Mouse (Mus musculus): ENCODE measurements at regions not wholly inside any gene's neighbourhood (a gene's known extent, or its start where the extent isn't known, plus 50 kb on each side); places are given as distances from the start of the nearest gene placed in this dataset.

DNA sequence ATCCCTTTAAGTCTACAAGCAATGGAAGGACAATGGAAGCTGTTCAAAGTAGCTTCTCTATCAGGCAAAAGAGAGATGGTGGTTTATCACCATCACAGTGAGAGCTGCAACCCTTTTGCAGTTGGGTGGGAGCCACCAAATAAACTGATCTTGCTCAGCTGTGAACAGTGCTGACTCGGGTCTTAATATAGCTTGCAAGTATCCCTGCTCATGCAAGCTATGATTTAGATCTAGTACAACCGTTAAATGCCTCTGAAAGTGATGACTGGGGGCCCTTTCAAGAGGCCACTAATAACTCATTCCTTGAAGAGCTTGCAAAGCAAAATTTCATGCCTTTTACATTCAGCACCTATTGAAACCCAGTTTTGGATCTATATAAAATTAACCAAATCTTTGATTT lies 1154.5 kb upstream of the Lrrtm3 start:
- no peaks in the 10 kb centered on the region for H3K27me3 ChIP-seq (replicated peaks)

DNA sequence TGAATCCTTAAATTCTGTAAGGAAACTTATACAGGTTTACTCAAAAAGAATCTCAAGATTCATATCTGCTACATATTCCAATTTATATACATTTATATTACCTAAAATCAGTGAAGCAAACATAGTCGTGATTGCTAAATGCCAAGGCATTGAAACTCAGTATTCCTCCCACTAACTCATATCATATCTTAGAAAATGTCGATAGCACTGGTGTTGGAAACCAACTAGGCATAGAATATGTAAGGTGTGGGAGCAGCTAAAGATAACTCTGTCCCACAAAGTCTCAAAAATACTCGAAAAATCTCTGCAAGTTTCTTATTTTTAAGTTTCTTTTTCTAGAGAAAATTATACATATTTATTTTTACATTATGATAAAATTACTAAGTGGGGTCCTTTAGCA lies 1134.1 kb upstream of the Lrrtm3 start:
- Histone ChIP-seq H3K4me1 (no peaks in the 10 kb centered on the region), H3K4me3 (no peak overlapping the region), H3K9me3 (replicated peaks) (0 out of 2 replicates have a peak, but pooled peaks cover 4% of the 10 kb centered on the region), H3K4me2 (no peak overlapping the region), H3K27me3 (replicated peaks) (no peaks in the 10 kb centered on the region), H3K36me3 (no peaks in the 10 kb centered on the region), H3K9ac (no peak overlapping the region), H3K27ac (no peak overlapping the region)
- ATAC-seq = no peak
- WGBS (ENCODE audit: insufficient replicate concordance) = 43% methylated on average over 3 of the region's 3 CpGs

More for the DNA sequence above, 1154.5 kb upstream of the Lrrtm3 start:
- no peaks in the 10 kb centered on the region for H3K36me3 ChIP-seq
- no peak for ATAC-seq
- no peaks in the 10 kb centered on the region for H3K9me3 ChIP-seq (replicated peaks)
- 54% methylated on average over 2 of the region's 2 CpGs for WGBS (ENCODE audit: insufficient replicate concordance)
- no peak overlapping the region for H3K4me2 ChIP-seq
- no peak overlapping the region for H3K4me3 ChIP-seq
- H3K27ac ChIP-seq = no peak overlapping the region
- no peak overlapping the region for H3K9ac ChIP-seq
- no peaks in the 10 kb centered on the region for H3K4me1 ChIP-seq

DNA sequence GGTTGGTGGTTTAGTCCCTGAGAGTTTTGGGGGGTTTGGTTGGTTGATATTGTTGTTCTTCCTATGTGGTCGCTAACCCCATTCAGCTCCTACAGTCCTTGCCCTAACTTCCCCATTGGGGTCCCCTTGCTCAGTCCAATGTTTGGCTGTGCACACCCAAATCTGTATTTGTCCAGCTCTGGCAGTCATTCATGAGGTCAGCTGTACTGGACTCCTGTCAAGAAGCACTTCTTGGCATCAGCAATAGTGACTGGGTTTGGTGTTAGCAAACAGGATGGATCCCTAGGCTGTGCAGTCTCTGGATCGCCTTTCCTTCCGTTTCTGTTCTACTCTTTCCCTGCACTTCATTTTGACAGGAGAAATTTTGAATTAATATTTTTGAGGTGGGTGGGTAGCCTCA lies 1131.1 kb upstream of the Lrrtm3 start:
- ATAC-seq = no peak
- H3K4me1 ChIP-seq = no peaks in the 10 kb centered on the region

DNA sequence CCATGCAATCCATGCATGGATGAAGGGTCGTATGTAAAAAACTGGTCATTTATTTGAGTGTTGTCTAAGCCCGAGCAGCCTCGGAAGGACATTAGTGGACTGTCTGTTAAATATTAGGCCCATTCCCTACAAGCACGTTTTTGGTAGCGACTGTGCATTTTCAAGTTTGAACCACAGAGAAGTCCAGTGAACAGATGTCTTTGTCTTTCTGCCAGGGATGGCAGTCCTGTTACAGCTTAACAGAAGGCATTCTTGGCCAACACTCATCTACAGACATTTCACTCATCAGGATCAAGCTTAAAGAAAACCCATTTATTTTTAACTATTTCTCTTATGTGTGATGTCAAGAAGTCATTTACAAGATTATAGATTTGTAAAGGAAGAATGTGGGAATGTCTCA lies 1129.2 kb upstream of the Lrrtm3 start:
- no peaks in the 10 kb centered on the region for H3K36me3 ChIP-seq
- H3K9ac ChIP-seq = no peak overlapping the region
- H3K4me3 ChIP-seq = no peak overlapping the region
- no peaks in the 10 kb centered on the region for H3K4me1 ChIP-seq
- ATAC-seq = no peak
- 65% methylated on average over 5 of the region's 5 CpGs for WGBS (ENCODE audit: insufficient replicate concordance)
- no peak overlapping the region for H3K27ac ChIP-seq
- H3K9me3 ChIP-seq (replicated peaks) = 0 out of 2 replicates have a peak, but pooled peaks cover 4% of the 10 kb centered on the region
- H3K4me2 ChIP-seq = no peak overlapping the region
- no peaks in the 10 kb centered on the region for H3K27me3 ChIP-seq (replicated peaks)

More for the DNA sequence above, 1131.1 kb upstream of the Lrrtm3 start:
- Histone ChIP-seq H3K4me3 (no peak overlapping the region), H3K36me3 (no peaks in the 10 kb centered on the region), H3K9ac (no peak overlapping the region), H3K4me2 (no peak overlapping the region), H3K27me3 (replicated peaks) (no peaks in the 10 kb centered on the region), H3K9me3 (replicated peaks) (0 out of 2 replicates have a peak, but pooled peaks cover 4% of the 10 kb centered on the region), H3K27ac (no peak overlapping the region)
- WGBS (ENCODE audit: insufficient replicate concordance) = 74% methylated on average over 3 of the region's 3 CpGs

DNA sequence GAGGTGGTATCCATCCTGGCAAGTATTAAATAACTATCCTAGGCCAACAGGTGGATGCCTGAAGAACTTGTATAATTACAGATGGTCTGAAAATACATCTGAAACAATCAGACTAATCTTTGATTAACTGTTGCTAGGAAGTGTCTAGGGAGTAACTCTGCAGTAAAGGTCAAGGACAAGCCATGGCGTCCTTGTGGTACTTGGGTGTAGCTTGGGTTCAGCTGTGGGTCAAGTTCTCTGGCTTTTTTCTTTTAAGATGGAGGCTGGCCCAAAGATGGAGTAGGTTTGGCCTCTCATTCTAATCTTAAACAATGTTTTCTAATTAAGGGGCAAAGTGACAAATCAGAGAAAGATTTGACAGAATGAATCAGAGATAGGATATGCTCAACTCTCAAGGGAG lies 1126.1 kb upstream of the Lrrtm3 start:
- H3K27me3 ChIP-seq (replicated peaks) = no peaks in the 10 kb centered on the region
- ATAC-seq = no peak
- no peaks in the 10 kb centered on the region for H3K9me3 ChIP-seq (replicated peaks)
- WGBS (ENCODE audit: insufficient replicate concordance) = 47% methylated on average over 1 of the region's 1 CpGs
- no peak overlapping the region for H3K4me2 ChIP-seq
- H3K4me1 ChIP-seq = no peaks in the 10 kb centered on the region
- no peaks in the 10 kb centered on the region for H3K36me3 ChIP-seq
- no peak overlapping the region for H3K4me3 ChIP-seq
- H3K9ac ChIP-seq = no peak overlapping the region
- no peak overlapping the region for H3K27ac ChIP-seq

DNA sequence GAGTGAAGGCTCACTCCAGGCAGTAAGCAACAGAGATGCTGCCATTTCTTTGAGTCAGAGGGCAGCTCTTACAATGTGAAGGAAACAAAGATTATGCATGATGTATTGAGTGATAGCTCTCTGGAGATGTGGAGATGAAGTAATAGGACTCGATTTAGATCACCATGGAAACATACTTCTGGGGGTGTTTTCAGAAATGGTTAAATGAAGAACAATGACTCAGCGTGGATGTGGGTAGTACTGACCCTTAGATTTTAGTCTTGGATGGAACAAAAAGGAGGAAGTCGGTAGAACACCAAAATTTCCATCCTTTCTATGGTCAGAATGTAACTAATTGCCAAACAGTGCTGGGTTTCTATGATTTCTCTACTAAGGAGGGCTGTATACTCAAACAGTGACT lies 1125.1 kb upstream of the Lrrtm3 start:
- no peak for ATAC-seq
- H3K9ac ChIP-seq = no peak overlapping the region
- H3K36me3 ChIP-seq = no peaks in the 10 kb centered on the region
- no peak overlapping the region for H3K4me3 ChIP-seq
- H3K4me2 ChIP-seq = no peak overlapping the region
- H3K9me3 ChIP-seq (replicated peaks) = no peaks in the 10 kb centered on the region
- H3K27ac ChIP-seq = no peak overlapping the region
- H3K4me1 ChIP-seq = no peaks in the 10 kb centered on the region
- H3K27me3 ChIP-seq (replicated peaks) = no peaks in the 10 kb centered on the region
- 37% methylated on average over 3 of the region's 3 CpGs for WGBS (ENCODE audit: insufficient replicate concordance)

DNA sequence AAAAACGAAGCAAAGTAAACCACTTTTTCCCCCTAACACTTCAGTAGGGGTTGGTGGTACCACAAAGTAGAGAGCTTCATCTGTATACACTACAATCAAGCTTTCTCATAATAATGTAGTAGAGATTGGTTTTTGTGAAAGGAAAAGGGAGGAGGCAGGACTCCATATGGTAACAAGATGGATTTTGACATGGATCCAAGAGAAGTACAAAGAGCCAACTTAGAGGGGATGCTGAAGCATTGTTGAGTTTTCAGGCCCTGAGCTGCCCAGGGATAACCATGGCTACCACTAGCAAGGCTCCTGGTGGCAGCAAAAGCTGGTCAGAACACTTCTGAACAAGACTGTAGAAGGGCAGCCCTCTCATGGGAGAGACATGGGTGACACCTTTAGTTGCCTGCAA lies 1093.6 kb upstream of the Lrrtm3 start:
- H3K27ac ChIP-seq = no peak overlapping the region
- H3K4me2 ChIP-seq = no peak overlapping the region
- 31% methylated on average over 1 of the region's 1 CpGs for WGBS (ENCODE audit: insufficient replicate concordance)
- H3K4me3 ChIP-seq = no peak overlapping the region
- no peak overlapping the region for H3K9ac ChIP-seq
- H3K36me3 ChIP-seq = no peaks in the 10 kb centered on the region
- no peaks in the 10 kb centered on the region for H3K9me3 ChIP-seq (replicated peaks)
- H3K4me1 ChIP-seq = no peaks in the 10 kb centered on the region
- ATAC-seq = no peak
- no peaks in the 10 kb centered on the region for H3K27me3 ChIP-seq (replicated peaks)

DNA sequence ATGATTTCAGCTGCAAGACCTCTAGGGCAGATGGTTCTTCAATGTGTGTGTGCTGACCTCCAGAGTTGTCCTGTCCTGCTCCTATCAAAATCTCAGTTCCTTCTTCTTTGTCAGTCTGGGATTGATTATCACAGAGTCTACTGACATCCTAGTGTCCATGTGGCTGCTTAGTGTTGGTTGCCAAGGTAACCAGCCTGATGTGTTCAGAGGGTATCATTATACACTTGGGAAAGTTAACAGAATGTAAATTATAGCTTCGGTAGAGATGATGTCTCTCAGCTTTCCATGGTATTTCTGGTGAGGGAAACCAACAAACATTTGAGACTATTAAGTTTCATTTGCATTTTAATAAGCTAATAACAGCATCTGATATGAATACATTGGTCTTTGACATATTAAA lies 1092.5 kb upstream of the Lrrtm3 start:
- H3K4me2 ChIP-seq = no peak overlapping the region
- H3K4me3 ChIP-seq = no peak overlapping the region
- H3K27me3 ChIP-seq (replicated peaks) = no peaks in the 10 kb centered on the region
- H3K4me1 ChIP-seq = no peaks in the 10 kb centered on the region
- no peaks in the 10 kb centered on the region for H3K9me3 ChIP-seq (replicated peaks)
- H3K9ac ChIP-seq = no peak overlapping the region
- no peak overlapping the region for H3K27ac ChIP-seq
- no peaks in the 10 kb centered on the region for H3K36me3 ChIP-seq
- 69% methylated on average over 1 of the region's 1 CpGs for WGBS (ENCODE audit: insufficient replicate concordance)
- ATAC-seq = no peak

DNA sequence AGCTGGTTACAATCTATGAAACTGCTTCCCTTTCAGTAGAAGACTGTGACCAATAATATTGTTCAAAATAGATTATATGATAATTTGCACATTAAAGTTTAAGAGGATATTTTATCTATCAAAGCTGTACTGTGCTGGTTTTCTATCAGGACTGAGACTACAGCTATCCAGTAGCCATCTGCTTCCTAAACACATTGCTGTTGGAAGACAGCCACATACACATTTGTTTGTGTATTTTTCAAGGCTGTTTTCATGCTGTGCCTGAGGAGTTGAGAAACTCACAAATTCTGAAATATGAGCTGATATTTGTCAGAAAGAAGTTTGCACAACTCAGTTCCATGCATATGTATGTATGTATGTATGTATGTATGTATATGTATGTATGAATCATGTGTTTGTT lies 1089.0 kb upstream of the Lrrtm3 start:
- no peaks in the 10 kb centered on the region for H3K27me3 ChIP-seq (replicated peaks)
- no peak overlapping the region for H3K4me2 ChIP-seq
- H3K9me3 ChIP-seq (replicated peaks) = no peaks in the 10 kb centered on the region
- no peak overlapping the region for H3K27ac ChIP-seq
- H3K9ac ChIP-seq = no peak overlapping the region
- no peak for ATAC-seq
- H3K4me3 ChIP-seq = no peak overlapping the region
- no peaks in the 10 kb centered on the region for H3K4me1 ChIP-seq
- no peaks in the 10 kb centered on the region for H3K36me3 ChIP-seq

DNA sequence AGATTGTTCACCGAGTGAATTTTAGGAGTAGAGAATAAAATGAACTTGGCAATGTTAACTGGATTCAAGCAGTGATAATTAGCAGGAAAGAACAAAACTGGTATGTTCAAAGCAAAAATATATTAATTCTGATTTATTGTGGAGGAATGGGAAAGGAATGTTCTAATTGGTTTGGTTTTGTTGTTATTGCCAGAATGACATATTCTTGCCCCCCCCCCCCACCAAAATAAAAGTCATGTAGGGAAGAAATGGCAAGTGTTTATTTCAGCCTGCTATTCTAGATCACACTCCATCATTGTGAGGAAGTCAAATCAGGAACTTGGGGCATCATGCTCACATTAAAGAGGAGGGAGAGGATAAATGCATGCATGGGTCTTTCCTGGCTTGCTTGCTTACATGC lies 1064.1 kb upstream of the Lrrtm3 start:
- no peak for ATAC-seq
- 80% methylated on average over 1 of the region's 1 CpGs for WGBS (ENCODE audit: insufficient replicate concordance)

DNA sequence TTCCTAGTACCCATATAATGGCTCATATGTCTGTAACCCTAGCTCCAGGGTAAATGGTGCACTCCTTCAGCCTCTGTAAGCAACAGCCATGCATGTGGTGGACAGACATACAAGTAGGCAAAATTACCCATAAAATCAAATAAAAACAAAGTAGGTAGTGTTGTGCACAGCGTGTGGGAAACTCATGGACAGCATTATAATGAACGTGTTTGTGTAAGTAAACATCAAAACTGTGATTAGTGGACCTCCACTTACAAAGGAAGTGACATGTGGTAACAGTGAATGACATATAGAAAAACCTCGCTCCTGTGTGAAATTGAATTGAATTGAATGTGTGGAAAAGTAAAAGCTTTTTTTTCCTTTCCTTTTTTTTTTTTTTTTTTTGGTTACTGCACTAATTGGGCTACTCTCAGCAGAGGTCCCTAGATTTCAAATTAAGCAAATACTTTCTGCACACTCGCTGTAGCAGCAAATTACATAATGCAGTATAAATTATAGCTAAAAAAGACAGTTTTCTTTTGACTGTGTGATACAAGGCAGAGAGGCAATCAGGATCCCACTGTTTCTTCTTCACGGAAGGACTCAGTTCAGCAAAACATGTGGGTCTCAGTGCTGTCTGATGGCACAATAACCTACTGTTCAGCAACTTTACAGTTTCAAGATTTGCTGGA lies 1035.0 kb upstream of the Lrrtm3 start:
- Histone ChIP-seq H3K9ac (no peak overlapping the region), H3K9me3 (replicated peaks) (no peaks in the 10 kb centered on the region), H3K4me1 (no peaks in the 10 kb centered on the region), H3K36me3 (no peaks in the 10 kb centered on the region), H3K4me2 (no peak overlapping the region), H3K4me3 (no peak overlapping the region), H3K27me3 (replicated peaks) (no peaks in the 10 kb centered on the region), H3K27ac (no peak overlapping the region)
- ATAC-seq = no peak
- WGBS (ENCODE audit: insufficient replicate concordance) = 50% methylated on average over 5 of the region's 5 CpGs

More for the DNA sequence above, 1064.1 kb upstream of the Lrrtm3 start:
- Histone ChIP-seq H3K4me3 (no peak overlapping the region), H3K9me3 (replicated peaks) (no peaks in the 10 kb centered on the region), H3K9ac (no peak overlapping the region), H3K27me3 (replicated peaks) (no peaks in the 10 kb centered on the region), H3K27ac (no peak overlapping the region), H3K4me1 (no peaks in the 10 kb centered on the region), H3K4me2 (no peak overlapping the region), H3K36me3 (no peaks in the 10 kb centered on the region)

DNA sequence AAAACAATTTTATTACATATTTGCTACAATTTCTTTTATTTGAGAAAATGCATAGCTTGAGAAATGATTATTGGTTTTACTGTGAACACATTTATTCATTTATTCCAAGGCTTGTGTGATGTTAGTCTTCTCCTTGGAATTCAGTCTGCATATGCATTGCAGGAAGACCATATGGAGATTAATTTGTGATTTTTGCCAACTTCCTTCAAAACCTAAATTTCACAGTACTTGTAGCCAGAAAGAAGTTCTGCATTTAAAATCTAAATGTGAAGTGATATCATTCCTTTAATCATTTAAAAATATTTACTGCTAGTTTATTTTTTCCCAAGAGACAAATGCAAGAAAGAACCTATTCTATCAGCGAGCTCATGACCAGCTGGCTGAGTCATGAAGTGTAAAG lies 1028.1 kb upstream of the Lrrtm3 start:
- Histone ChIP-seq H3K4me3 (no peak overlapping the region), H3K27ac (no peak overlapping the region), H3K9ac (no peak overlapping the region), H3K4me1 (no peaks in the 10 kb centered on the region), H3K27me3 (replicated peaks) (no peaks in the 10 kb centered on the region), H3K36me3 (no peaks in the 10 kb centered on the region), H3K4me2 (no peak overlapping the region), H3K9me3 (replicated peaks) (no peaks in the 10 kb centered on the region)
- WGBS (ENCODE audit: insufficient replicate concordance) = 45% methylated on average over 1 of the region's 1 CpGs
- no peak for ATAC-seq

DNA sequence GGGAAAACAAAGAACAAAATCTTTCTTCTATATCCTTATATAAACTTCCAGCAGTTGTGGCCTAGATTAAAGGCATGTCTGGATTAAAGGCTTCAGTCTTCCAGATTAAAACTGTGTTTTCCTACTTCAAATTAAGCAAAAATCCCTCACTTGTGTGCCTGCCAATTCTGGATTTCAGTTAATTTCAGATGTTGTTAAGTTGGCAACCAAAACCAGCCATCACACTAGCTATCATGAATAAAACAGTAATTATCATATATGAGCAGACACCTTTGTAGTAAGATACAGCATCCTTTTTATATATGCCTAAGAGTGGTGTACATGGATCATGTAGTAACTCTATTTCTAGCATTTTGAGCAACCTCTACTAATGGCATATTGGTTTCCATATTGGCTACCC lies 1024.5 kb upstream of the Lrrtm3 start:
- Histone ChIP-seq H3K27ac (no peak overlapping the region), H3K27me3 (replicated peaks) (no peaks in the 10 kb centered on the region), H3K4me1 (no peaks in the 10 kb centered on the region), H3K36me3 (no peaks in the 10 kb centered on the region), H3K4me3 (no peak overlapping the region), H3K4me2 (no peak overlapping the region), H3K9me3 (replicated peaks) (no peaks in the 10 kb centered on the region), H3K9ac (no peak overlapping the region)
- no peak for ATAC-seq

Data from liver, embryonic 12.5 days (tissue).